Mouse (Mus musculus) thymus, postnatal 14 days (tissue): ENCODE data around the gene Hivep3.
A peak's percentile ranks its signal among the peaks of the same experiment; 100 is the strongest.

Source experiments
- DNase-seq: peaks from one replicate; pipeline ENCODE4 v3.0.0; 2021

Gene Hivep3

DNA sequence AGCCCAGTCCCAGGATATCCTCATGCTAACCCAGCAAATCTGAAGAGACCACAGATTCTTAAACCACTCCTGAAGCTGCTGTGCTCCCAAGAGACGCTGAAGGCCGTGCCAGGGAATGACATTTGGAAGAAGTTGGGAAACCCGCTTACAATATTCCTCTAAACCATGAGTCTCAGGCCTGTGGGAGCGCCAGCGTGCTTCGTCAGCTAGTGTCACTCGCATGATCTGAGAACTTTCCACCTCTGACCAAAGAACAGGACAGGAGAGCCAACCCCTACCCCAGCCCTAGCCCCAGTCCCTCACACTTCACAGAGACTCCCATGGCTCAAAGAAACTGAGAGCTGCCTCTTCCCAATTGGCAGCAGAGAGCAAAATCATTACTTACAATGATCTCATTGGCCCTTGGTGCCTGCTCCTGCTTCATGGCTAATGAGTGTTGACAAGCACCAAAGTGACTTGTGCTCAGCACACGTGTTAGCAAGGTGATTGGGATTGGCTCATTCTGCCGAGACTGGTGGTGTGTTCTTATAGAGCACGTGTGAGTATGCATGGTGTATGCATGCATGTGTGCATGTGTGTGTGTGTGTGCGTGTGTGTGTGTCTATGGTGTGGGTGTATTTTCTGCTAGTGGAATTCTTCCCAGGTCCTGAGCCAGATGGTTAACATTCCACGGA is 247.6 kb downstream of the Hivep3 start:
- no peak for DNase-seq

DNA sequence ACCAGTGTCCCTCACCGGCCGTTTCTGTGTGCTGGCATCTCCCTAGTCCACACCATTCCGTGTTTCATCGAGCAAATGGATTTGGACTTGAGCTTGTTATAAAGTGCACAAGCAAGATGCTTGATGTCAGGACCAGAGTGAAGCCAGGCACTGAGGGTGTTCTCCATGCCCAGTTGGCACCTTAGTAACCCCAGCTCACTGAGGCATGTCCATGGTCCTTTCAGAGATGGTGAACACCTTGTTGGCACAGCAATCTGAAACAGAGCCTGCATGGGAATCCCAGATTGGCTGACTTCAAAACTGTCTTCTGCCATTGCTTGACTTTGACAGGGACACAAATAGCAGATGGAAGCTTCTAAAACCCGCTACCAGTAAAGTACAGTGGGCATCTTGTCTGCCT is 252.5 kb downstream of the Hivep3 start:
- no peak for DNase-seq

GRCm38 (mm10) chr4:119986580-119987291 is 253.2 kb downstream of the Hivep3 start:
- DNase-seq, result no peak

- DNase-seq, result peak; percentile 68
Measured at GRCm38 (mm10) chr4:119987376-119988087, 253.9 kb downstream of the Hivep3 start.

GRCm38 (mm10) chr4:119989031-119989693 is 255.6 kb downstream of the Hivep3 start:
- DNase-seq, result no peak

GRCm38 (mm10) chr4:119990346-119990745 is 256.8 kb downstream of the Hivep3 start:
- DNase-seq, result no peak

- no peak for DNase-seq
Measured at GRCm38 (mm10) chr4:119990841-119991240, 257.3 kb downstream of the Hivep3 start.

- no peak for DNase-seq
Measured at GRCm38 (mm10) chr4:119991758-119992157, 258.2 kb downstream of the Hivep3 start.

- DNase-seq, result no peak
Measured at GRCm38 (mm10) chr4:119996377-119996776, 262.8 kb downstream of the Hivep3 start.

GRCm38 (mm10) chr4:119997351-119997750 is 263.8 kb downstream of the Hivep3 start:
- DNase-seq, result no peak

DNA sequence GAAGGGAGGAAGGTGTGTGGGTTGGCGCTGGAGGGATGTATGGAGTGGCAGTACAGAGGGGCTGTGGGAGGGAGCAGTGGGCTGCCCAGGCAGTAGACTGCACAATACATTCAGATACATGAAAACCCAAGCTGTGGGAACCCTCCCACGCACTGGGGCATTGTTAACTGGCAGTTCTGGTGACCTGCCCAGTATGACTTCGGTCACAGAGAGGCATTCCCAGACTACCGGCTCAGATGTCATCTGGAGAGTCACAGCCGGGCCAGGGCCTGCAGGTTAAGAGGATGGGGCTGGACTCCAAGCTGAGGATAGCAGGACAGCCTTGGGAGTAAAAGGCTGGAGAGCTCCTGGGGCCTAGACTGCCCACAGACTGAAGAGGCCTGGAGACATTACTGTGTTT is 265.3 kb downstream of the Hivep3 start:
- DNase-seq, result no peak

- no peak for DNase-seq
Measured at GRCm38 (mm10) chr4:120000881-120001280, 267.3 kb downstream of the Hivep3 start.

DNA sequence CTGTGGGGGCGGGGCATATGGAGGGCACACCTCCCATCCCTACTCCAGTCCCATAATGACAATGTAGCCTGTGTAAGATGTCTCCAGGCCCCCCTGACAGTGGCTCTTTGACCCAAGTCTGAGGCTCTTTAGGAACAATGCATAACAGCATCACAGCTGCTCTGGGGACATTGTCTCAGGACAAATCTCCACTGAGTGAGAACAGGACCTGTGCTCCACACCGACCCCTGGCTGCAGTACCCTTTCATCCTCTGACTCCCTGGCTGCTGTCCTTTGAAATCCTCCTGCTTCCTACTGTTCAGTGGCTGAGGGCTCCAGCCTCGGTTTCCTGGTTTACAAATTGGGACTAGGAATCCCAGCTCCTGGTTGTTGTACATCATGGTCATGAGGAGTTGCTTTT is 269.4 kb downstream of the Hivep3 start:
- no peak for DNase-seq

DNA sequence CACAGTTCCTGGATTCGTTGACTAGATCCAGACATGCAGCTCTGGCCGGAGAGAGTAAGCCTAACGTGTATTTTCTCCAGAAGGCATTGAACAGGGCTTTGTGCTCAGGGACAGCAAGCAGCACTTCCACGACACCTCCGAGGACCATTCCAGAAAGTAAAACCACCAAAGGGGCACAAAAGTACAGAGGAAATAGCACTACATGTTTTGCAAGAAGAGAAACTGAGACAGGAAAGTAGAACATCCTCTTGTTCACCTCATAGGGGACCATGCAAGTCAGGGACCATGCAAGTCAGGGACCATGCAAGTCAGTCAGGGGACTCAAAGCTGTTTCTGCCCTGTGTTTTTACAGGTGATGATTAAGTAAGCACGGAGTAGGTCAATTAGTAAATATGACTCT is 272.5 kb downstream of the Hivep3 start:
- no peak for DNase-seq

DNA sequence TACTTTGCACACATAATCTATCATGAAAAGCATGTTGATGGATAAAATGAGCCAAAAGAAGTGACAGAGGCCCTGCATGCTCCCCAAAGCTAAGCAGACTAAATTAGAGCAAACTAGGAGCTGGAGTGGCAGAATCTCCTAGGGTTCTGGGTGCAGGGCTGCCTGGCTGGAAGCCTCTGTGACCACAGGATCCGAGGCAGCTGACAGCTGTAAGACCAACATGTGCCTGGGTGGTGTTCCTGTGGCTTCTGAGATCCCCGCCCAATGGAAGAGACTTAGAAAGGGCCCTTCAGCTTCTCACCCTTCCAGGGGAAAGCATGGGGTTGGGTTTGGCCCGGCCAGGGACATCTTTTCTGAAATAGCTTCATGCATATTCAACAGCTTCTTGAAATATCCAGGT is 274.3 kb downstream of the Hivep3 start:
- DNase-seq, result no peak

- DNase-seq, result no peak
Measured at GRCm38 (mm10) chr4:120009151-120009550, 275.6 kb downstream of the Hivep3 start.

- DNase-seq, result no peak
Measured at GRCm38 (mm10) chr4:120011788-120012187, 278.2 kb downstream of the Hivep3 start.

- DNase-seq, result no peak
Measured at GRCm38 (mm10) chr4:120012891-120013290, 279.3 kb downstream of the Hivep3 start.

DNA sequence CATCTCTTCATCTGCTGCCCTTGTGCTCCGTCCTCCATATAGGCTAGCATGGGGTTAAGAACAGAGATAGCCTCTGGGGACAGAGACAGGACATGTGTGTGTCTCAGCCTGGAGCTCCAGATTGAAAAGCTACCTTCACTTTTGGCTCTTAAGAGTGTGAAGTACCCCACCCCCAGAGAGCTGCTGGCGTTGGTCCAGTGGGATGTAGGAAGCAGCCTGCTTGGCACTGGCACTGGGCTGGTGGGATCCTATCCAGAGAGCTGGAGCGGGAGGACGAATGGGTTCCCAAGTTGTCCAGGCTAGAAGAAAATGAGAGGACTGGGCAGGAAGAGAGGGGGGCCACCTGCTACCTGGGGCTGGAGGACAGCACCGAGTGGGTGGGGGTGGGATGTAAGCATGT is 284.8 kb downstream of the Hivep3 start:
- DNase-seq, result no peak

DNA sequence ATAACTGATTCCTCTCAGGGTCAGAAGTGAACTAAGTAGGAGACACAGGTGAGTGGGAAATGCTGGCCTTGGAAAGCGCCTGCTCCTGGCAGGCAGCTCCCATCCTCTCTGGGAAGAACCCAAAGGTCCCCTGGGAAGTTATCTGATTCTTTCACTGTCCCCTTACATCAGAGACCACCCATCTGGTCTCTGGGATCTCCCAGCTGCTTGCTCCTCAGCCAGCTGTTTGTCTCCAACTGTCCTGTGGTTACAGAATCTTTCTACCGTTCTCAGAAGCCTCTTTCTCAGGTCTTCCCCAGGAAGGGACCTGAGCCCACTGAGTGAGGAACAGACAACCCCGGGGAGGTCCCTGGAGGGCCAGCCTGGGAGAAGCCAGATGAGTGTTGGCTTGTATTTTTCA is 288.8 kb downstream of the Hivep3 start:
- DNase-seq, result no peak

DNA sequence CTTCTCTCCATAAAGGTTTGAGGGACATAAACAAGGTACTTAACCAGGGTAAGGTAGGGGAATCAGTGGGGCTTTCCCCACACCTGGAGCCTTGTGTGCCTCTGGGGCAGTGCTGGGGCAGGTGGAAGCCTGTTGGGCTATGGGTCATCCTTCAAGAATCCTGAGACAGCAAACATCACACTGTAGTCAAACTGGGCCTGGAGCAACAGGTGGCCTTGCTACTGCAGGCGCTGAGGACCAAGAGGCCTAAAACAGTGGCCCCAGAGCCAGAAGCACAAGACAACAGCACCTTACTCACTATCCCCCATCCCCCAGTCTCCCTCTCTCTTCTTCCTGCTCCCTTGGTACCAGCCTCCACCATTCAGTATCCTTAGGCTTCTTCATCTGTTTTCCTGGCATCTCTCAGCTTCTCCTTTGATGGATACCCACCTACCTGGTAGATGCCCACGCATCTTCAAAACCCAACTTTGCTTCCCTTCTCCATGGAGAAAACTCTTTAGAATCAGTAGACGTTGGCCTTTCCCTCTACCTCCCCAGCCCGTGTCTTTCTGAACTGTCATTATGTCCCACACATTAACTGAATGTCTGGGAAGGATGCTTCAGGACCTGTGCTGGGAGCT is 289.7 kb downstream of the Hivep3 start:
- DNase-seq, result no peak

GRCm38 (mm10) chr4:120024071-120024470 is 290.5 kb downstream of the Hivep3 start:
- DNase-seq, result no peak

DNA sequence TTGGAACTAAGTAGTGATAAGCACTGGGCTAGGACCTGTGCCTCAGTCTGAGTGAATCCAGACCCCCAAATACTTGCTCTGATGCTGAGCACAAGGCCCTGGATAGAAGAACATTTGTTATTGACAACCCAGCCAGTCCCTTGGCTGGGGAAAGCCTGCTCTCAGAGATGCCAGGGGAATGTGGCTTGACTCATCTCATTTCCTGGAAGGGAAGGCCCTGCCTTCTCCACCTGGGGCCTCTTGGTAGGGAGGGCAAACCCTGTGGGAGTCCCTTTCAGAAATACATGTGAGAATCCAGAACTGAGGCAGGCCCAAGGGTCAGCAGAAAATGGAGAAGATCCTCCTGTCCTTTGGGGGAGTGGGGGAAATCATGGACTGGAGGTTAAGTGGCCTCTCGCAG is 294.1 kb downstream of the Hivep3 start:
- no peak for DNase-seq
